Mouse (Mus musculus) embryonic facial prominence, embryonic 13.5 days (tissue): ENCODE measurements around the gene Myh9. TPM values are rescaled to one million over a fixed set of nuclear protein-coding genes. Genes with fewer than 3 reads are reported as not detected.

Source experiments
- ATAC-seq: fragments of 200-750 bp; cut with Nextera tagmentation; 2 replicates; pipeline ENCODE4 v1.8.0; 2017; ENCODE audit warnings: low read depth; ENCODE audit not compliant: insufficient number of reproducible peaks, insufficient read depth, low FRiP score, low TSS enrichment
- H3K27ac ChIP-seq: fragments of 300-500 bp; sonication (generic); 2 replicates; pipeline ENCODE4 v1.5.1; 2015; ENCODE audit warnings: moderate library complexity, mild to moderate bottlenecking, inconsistent platforms
- H3K27me3 ChIP-seq: fragments of 300-500 bp; sonication (generic); 2 replicates; pipeline ENCODE4 v1.6.1; 2015; ENCODE audit warnings: mild to moderate bottlenecking, inconsistent platforms
- H3K36me3 ChIP-seq: fragments of 300-500 bp; sonication (generic); 2 replicates; pipeline ENCODE4 v1.6.1; 2015; ENCODE audit warnings: mild to moderate bottlenecking, inconsistent platforms
- H3K4me1 ChIP-seq: fragments of 300-500 bp; sonication (generic); 2 replicates; pipeline ENCODE4 v1.6.1; 2015; ENCODE audit warnings: inconsistent platforms
- H3K4me2 ChIP-seq: fragments of 300-500 bp; sonication (generic); 2 replicates; pipeline ENCODE4 v1.6.1; 2015; ENCODE audit warnings: moderate library complexity, mild to moderate bottlenecking, inconsistent platforms
- H3K4me3 ChIP-seq: fragments of 300-500 bp; sonication (generic); 2 replicates; pipeline ENCODE4 v1.5.1; 2015; ENCODE audit warnings: mild to moderate bottlenecking, inconsistent platforms
- H3K9ac ChIP-seq: fragments of 300-500 bp; sonication (generic); 2 replicates; pipeline ENCODE4 v1.6.1; 2015; ENCODE audit warnings: mild to moderate bottlenecking, inconsistent platforms
- H3K9me3 ChIP-seq: fragments of 300-500 bp; sonication (generic); 2 replicates; pipeline ENCODE4 v1.6.1; 2016; ENCODE audit warnings: inconsistent platforms
- WGBS: fragments of 180-500 bp; shearing (Covaris S2); methylation state at CpG from one replicate; pipeline ENCODE4 v1.1.7; 2015; ENCODE audit warnings: mixed read lengths; 5-methylcytosine and 5-hydroxymethylcytosine counted together
- polyA plus RNA-seq: library from polyadenylated mRNA; unstranded; fragments of >200 nt; fragmentation: Nextera tagmentation; extraction: Ambion mirVana; gene quantifications from 2 replicates; pipeline ENCODE4 v1.2.1, GENCODE M21; 2015

Myh9 gene
- polyA plus RNA-seq, 1 experiment from 2014 or later: 36.2 TPM

DNA sequence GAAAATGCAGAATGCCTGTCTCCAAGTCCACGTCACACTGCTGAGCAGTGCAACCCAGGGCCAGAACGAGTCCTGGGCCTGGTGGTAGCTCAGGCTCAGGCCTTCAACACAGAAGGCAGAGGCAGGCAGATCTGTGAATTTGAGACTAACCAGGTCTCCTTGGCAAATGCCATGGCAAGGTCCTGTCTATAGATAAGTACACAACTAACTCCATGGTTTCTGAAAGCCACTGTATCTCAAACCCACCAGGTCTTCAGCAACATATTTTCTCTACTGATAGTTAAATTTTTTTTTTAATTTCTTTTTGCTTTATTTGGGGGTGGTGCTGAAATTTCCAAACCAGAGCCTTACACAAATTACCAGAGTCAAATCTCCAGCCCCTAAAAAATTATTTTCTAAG is 19.3 kb downstream of the Myh9 start:
- WGBS: 48% methylated on average over 2 of the region's 2 CpGs
- Histone ChIP-seq H3K27ac (peak overlapping the region; percentile 81), H3K36me3 (no peaks in the 10 kb centered on the region), H3K4me2 (no peak overlapping the region; the same call in 1 of the 2 replicates), H3K4me1 (peaks cover 76% of the 10 kb centered on the region), H3K9me3 (no peaks in the 10 kb centered on the region), H3K27me3 (no peaks in the 10 kb centered on the region), H3K4me3 (no peak overlapping the region), H3K9ac (no peak overlapping the region)
- ATAC-seq: no peak

DNA sequence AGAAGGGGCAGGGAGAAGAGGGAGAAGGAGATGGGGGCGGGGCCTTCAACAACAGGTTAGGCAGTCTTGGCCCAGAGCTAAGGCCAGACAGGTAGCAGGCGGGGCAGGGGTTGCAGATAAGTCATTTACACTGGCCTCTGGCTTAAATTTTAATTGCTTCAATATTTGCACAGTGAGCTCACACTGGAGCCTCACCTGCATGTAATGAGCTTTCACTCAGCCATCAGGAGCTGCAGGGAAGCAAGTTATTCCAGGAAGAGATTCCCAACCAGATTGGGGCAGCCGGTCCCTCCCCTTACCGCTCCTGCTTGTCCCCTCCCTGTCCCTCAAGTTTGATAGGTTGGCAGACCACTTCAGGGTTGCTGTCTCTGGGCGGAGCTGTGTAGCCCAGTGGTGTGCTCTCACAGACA is 19.9 kb downstream of the Myh9 start:
- ATAC-seq: no peak

DNA sequence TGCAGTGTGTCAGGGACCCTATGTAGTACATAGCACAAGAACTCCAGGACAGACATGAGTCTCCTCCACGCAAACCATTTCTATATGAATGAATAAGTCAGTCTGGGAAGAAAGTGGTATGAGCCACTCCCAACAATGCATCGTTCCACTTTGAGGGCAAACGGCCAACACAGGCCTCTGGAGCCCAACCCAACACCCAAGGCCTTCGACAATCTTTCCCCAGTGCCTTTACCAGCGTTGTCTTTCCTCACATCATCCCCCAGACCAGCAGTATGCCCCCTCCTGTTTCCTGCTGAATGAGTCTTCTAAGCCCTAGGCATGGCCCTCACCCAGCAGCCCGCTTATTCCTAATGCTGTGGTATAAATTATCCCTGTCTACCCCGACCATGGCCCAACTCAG is 20.6 kb downstream of the Myh9 start:
- H3K36me3 ChIP-seq: no peaks in the 10 kb centered on the region
- H3K27me3 ChIP-seq: no peaks in the 10 kb centered on the region
- H3K9me3 ChIP-seq: no peaks in the 10 kb centered on the region
- WGBS: 50% methylated on average over 7 of the region's 7 CpGs
- peak overlapping the region; percentile 81 for H3K27ac ChIP-seq
- no peak overlapping the region for H3K4me3 ChIP-seq
- peak overlapping the region; percentile 46; the same call in 1 of the 2 replicates for H3K9ac ChIP-seq
- H3K4me2 ChIP-seq: no peak overlapping the region; the same call in 1 of the 2 replicates
- peaks cover 75% of the 10 kb centered on the region for H3K4me1 ChIP-seq
- ATAC-seq: no peak

More for the DNA sequence above, 19.9 kb downstream of the Myh9 start:
- Histone ChIP-seq H3K4me2 (no peak overlapping the region; the same call in 1 of the 2 replicates), H3K36me3 (no peaks in the 10 kb centered on the region), H3K4me1 (peaks cover 74% of the 10 kb centered on the region), H3K9ac (no peak overlapping the region), H3K27me3 (no peaks in the 10 kb centered on the region), H3K4me3 (no peak overlapping the region), H3K27ac (peak overlapping the region; percentile 81), H3K9me3 (no peaks in the 10 kb centered on the region)
- 51% methylated on average over 5 of the region's 5 CpGs for WGBS

DNA sequence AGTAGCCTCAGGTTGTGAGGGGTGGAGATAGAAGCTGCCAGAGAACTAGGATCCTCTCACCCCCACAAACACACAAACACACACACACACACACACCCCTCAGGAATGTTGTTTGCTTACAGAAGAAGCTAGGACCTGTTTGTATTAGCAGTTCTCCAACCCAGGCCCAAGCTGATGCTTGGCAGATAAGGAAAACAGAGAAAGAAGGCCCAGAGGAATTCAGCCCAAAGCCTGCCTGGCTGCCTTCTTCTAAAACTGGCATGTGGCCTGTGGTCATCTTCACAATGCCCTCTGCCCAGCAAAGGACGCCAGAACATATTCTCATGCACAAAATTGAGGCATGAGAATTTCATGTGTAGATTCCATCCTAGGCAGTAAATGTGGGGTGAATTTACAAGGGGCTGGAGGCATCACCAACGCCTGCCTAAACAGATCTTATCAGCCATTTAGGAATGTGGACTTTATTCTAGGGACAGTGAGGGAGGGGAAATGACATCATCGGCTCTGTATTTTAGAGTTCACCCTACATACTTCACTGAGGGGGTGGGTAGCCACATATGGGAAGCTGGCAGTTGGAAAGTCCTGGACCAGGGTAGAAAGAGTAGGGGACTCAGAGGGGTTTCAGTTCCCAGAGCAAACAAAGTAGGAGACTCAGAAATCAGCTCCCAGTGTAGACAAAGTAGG is 21.4 kb downstream of the Myh9 start:
- no peak for ATAC-seq
- 31% methylated on average over 3 of the region's 3 CpGs for WGBS
- H3K9ac ChIP-seq: 0 out of 2 replicates have a peak overlapping the region, but pooled peaks have one; percentile 46
- no peak overlapping the region for H3K4me2 ChIP-seq
- H3K4me1 ChIP-seq: peaks cover 83% of the 10 kb centered on the region
- peak overlapping the region; percentile 81 for H3K27ac ChIP-seq
- no peaks in the 10 kb centered on the region for H3K9me3 ChIP-seq
- H3K4me3 ChIP-seq: no peak overlapping the region
- H3K27me3 ChIP-seq: no peaks in the 10 kb centered on the region
- H3K36me3 ChIP-seq: no peaks in the 10 kb centered on the region

DNA sequence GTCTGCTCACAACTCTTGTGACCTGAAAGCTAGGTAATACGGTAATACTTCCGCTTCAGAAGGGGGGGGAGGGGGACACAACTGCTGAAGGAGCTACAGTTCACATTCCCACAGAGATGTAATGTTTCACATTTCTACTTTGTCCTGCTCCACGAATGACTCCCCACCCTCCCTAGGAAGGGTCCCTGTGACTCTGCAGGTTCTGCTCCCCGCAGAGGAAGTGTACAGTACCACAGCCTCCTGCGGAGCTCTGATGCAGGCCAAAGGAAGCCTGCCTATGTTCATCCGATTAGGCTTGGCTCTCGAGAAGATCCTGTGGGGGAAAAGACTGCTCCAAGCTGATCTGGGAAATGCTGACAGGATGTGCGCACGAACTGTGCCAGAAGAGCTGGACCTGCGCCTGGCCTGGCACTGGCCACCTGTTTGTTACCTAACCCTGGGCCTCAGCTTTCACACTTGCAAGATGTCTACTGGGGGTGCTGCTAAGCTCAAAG is 22.0 kb downstream of the Myh9 start:
- Histone ChIP-seq H3K9me3 (no peaks in the 10 kb centered on the region), H3K9ac (no peak overlapping the region), H3K27me3 (no peaks in the 10 kb centered on the region), H3K36me3 (no peaks in the 10 kb centered on the region), H3K4me2 (no peak overlapping the region), H3K4me1 (peaks cover 89% of the 10 kb centered on the region), H3K27ac (peak overlapping the region; percentile 81), H3K4me3 (no peak overlapping the region)
- 68% methylated on average over 10 of the region's 10 CpGs for WGBS
- no peak for ATAC-seq

DNA sequence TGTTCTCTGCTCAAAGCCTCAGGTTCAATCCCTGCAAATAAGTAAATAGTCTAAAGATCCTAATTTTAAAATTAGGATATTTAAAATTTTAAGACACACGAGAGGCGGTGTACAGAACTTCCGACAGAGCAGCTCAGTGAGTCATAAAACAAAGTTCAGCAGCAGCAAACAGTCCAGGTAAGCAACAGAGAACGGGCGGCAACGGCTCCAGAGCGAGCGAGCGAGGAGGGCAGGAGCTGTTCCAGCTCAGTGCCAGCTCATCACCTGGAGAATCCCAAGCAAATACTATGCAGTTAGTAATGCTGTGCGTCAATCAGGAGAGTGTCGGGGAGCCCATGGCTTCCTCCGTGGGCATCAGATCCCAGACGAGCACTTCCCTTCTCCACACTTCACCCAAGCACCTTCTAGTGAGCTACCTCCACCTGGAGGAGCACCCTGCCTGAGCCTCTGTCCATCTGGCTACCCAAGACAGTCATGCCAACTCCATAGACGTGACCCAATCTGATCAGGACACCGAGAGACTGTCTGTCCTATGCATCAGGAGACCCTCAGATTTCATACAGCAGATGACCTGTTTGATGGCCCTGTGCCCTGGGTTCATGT is 23.3 kb downstream of the Myh9 start:
- no peaks in the 10 kb centered on the region for H3K9me3 ChIP-seq
- no peak overlapping the region for H3K9ac ChIP-seq
- H3K36me3 ChIP-seq: no peaks in the 10 kb centered on the region
- no peak for ATAC-seq
- peak overlapping the region; percentile 12; the same call in 1 of the 2 replicates for H3K27ac ChIP-seq
- peaks cover 93% of the 10 kb centered on the region for H3K4me1 ChIP-seq
- H3K4me2 ChIP-seq: no peak overlapping the region
- no peak overlapping the region for H3K4me3 ChIP-seq
- 78% methylated on average over 15 of the region's 15 CpGs for WGBS
- H3K27me3 ChIP-seq: no peaks in the 10 kb centered on the region

DNA sequence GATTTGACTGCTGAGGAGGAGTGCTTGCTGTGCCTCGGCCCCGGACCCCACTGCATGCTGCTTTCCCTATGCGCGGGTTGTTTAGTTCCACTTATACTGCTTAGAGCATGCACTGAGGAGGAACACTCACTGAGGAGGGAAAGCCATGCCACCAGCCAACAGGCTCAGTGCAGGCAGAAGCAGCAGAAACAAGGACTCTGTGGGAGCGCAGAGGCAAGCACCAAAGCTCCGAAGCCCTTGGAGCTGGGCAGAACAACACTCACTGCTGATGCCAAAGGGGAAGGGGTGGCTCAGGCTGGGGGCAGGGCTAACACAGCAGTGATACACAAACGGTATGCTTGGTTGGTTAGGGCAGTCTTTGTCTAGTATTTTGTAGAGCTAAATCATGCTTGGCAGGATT is 24.6 kb downstream of the Myh9 start:
- Histone ChIP-seq H3K27me3 (no peaks in the 10 kb centered on the region), H3K4me1 (peaks cover 86% of the 10 kb centered on the region), H3K9ac (peak overlapping the region; percentile 44; the same call in 1 of the 2 replicates), H3K4me3 (no peak overlapping the region), H3K36me3 (peaks cover 7% of the 10 kb centered on the region), H3K4me2 (no peak overlapping the region), H3K27ac (peak overlapping the region; percentile 57), H3K9me3 (no peaks in the 10 kb centered on the region)
- ATAC-seq: no peak
- 68% methylated on average over 7 of the region's 7 CpGs for WGBS

DNA sequence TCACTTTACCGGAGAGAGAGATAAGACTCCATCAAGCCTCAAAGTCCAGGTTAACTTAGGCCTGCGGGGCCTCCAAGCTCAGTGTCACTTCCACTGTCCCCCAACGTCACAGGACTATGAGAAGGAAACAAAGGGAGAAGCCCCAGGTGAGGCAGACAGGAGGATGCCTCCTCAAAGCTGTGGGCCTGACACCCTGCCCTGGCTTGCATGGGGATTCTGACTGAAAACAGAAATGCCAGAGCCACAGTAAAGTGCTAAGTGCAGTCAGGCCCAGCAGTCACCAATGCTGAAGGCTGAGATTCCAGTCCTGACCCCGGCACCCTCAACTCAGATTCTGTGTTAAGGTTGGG is 25.4 kb downstream of the Myh9 start:
- H3K4me2 ChIP-seq: no peak overlapping the region
- H3K9ac ChIP-seq: peak overlapping the region; percentile 41; the same call in 1 of the 2 replicates
- peak overlapping the region; percentile 73 for H3K27ac ChIP-seq
- H3K36me3 ChIP-seq: peaks cover 14% of the 10 kb centered on the region
- no peaks in the 10 kb centered on the region for H3K9me3 ChIP-seq
- H3K4me3 ChIP-seq: no peak overlapping the region
- 72% methylated on average over 4 of the region's 4 CpGs for WGBS
- no peaks in the 10 kb centered on the region for H3K27me3 ChIP-seq
- peaks cover 77% of the 10 kb centered on the region for H3K4me1 ChIP-seq
- no peak for ATAC-seq

DNA sequence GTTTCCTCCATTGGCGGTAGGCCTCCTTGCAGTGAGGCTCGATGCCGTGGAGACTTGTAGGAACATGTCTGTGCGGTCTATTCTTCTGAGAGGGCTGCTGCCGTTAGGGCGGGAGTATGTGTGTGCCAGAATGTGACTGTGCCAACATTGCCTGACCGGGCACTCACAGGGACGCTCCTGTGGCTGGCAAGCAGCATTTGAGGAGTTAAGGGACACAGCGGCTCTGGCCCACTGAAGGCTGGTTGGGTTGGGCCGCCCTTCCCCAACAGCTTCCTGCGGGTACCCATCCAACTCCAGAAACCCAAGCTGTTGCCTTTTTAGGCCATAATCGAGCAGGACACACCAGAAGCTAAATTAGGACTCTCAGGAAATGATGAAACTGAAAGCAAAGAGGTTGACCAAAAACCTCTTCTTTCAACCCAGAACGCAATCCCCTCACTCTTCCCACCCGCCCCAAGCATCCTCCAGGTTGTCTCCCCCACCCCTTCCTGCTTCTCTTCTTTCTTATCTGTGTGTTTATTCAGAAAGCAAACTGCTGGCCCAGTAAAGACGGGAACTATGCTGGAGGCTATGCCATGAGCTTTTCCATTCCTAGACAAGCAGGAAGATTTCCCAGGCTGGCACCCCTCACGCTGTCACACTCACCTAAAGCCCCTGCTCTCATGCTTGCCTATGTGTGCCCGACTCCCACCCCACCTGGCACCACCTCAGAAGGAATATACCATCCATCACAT is 25.9 kb downstream of the Myh9 start:
- ATAC-seq: no peak
- Histone ChIP-seq H3K4me3 (no peak overlapping the region), H3K27me3 (no peaks in the 10 kb centered on the region), H3K4me1 (peaks cover 73% of the 10 kb centered on the region), H3K9me3 (no peaks in the 10 kb centered on the region), H3K4me2 (no peak overlapping the region), H3K9ac (peak overlapping the region; percentile 41; the same call in 1 of the 2 replicates), H3K36me3 (peaks cover 20% of the 10 kb centered on the region), H3K27ac (peak overlapping the region; percentile 73)
- WGBS: 62% methylated on average over 17 of the region's 17 CpGs

DNA sequence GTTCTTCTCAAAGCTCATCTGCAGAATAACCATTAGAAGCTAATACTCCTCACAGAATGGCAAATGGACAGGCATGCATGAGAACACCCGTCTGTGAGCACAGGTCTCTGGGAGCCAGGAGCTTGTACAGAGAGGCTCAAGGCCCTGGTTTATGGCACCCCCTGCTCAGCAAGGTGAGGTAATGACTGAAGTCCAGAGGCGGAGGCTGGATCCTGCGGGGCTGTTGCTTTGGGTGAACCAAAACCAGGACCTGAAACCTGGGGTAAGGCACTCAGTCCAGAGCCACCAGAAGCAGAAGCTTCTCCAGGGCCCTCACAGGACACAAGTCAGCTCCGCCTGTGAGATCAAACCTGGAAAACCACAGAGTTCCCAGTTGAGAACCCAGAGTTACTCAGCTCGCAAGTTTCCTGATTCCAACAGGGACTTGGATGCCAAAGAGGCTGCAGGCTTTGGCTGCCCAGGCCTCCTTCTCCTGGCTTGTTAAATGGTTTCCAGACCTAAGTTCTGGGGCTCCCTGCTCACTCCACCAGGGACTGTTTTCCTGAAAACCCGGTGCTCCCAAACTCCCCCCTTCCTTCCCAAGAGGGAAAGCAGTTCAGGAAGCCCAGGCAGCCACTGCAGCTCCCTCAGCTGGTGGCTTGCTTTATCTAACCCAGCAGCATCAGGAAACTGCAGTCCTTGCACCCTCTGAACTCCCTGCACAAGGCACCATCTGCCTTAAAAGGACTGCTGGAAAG is 28.2 kb downstream of the Myh9 start:
- H3K27ac ChIP-seq: peak overlapping the region; percentile 79
- H3K9ac ChIP-seq: peak overlapping the region; percentile 40; the same call in 1 of the 2 replicates
- H3K4me2 ChIP-seq: no peak overlapping the region
- no peak for ATAC-seq
- H3K9me3 ChIP-seq: no peaks in the 10 kb centered on the region
- 65% methylated on average over 6 of the region's 6 CpGs for WGBS
- H3K4me1 ChIP-seq: peaks cover 60% of the 10 kb centered on the region
- no peaks in the 10 kb centered on the region for H3K27me3 ChIP-seq
- peaks cover 42% of the 10 kb centered on the region for H3K36me3 ChIP-seq
- no peak overlapping the region for H3K4me3 ChIP-seq

DNA sequence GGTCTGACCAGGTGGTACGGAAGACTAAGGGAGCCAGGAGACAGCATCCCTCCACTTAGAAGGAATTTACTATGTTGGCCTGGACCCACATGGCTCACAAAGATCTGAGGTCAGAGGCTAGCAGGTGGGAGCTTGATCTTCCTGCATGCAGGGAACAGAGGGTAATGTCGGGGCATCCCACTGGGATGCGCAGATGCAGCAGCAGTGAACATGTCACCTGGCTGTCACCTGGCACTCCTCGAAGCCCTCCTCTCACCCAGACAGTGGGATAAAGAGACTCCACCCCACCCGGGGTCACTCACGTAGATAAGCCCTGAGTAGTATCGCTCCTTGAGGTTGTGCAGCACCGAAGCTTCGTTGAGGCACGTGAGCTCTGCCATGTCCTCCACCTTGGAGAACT is 29.4 kb downstream of the Myh9 start:
- Histone ChIP-seq H3K27me3 (no peaks in the 10 kb centered on the region), H3K36me3 (peaks cover 52% of the 10 kb centered on the region), H3K4me3 (no peak overlapping the region), H3K4me1 (peaks cover 49% of the 10 kb centered on the region), H3K4me2 (no peak overlapping the region), H3K9ac (no peak overlapping the region), H3K9me3 (no peaks in the 10 kb centered on the region), H3K27ac (no peak overlapping the region)
- no peak for ATAC-seq
- 94% methylated on average over 10 of the region's 10 CpGs for WGBS
